Mouse (Mus musculus) retina, postnatal 7 days (tissue): ENCODE results near the gene Egf.
"Not testable (repeated sequence)": the region's sequence is repeated elsewhere in the genome, so short reads cannot be mapped to it uniquely, and the experiment has no call there.

Experiments used
- DNase-seq: peaks from one replicate; pipeline ENCODE4 v3.0.0-alpha.2; 2012; ENCODE audit warnings: low read depth, low spot score

Gene Egf

DNA sequence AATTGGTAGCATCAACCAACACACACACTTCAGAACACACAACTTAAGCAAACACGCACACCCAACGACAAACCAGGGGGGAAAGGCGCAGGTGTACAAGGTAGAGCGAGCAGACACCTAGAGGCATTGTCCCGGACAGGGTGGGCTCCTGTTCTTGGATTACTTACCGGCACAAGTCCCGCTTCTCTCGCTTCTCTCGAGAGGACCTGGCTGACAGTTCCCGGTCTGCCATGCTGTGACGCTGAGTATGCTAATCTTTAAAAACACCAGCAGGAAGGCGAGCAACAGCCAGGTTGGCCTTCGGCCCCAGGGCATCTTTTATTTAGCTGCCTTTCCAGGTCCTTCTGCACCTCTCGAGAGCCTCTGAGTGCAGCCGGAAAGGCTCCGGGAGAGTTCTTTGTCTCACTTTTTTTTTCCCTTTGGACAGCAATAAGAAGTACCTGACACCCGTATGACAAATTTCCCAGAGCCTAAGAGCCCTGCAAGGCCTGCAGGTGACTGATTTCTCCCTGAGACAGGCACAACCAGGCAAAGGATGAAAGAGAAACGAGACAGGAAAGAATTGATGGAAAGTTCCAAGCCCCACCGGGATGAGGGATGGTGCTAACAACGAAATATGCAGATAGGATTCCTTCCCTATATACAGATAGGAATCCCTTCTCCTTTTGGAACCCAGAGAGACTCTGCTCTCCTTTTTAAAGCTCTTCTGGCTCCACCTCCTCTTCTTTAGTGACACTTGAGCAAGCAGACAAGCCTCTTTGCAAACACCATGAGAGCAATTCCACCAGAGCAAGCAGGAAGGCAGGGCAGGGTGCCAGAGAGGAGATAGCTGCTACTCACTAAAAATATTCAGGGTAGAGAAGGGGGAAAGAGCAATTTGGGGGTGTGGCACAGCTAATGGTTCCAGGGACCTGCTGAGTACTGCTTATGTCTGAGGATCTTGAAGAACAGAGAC, at the start of gene Egf:
Gene Egf (minus strand): TSS at position 667 of the 955 bp plus-strand sequence.
- no peak for DNase-seq

DNA sequence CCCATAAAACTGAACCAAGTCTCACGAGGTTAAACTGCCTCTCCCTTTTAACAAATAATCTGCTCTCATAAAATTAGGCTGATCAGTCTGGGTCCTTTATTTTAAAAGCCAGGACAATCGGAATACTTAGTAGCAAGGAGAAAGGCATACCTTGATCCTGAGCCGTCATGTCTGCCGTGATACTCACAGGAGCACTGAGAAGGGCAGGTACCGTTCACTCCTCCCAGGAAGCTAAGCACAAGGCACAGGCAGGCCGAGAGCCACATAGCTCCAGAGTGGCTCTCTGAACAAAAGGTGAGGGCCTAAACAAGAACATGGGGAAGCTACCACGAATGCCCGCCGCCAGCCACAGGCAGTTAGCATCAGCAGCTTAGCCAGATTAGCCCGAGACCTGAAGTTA, 48.6 kb upstream of the Egf start, which contains the start of gene Lrit3:
Gene Lrit3 (minus strand): TSS at position 266 of the 400 bp plus-strand sequence.
- DNase-seq = no peak

DNA sequence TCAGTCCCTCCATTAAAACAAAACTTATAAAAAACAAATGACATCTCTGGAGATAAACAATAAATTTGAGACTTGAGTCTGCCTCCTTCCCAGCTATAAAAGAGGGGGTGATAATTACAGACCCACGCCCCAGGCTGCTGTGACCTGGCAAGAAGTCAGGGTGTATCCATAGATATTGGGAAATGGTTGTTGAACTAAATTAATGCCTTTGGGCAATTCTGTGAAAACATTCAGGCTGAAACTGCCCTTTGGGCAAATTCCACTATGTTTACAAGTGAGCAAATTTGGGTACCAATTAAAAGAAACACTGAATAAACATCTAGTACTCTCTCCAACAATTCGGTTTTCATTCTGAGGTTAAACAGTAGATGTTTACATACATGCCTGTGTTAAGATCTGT, 43.9 kb upstream of the Egf start:
- no peak for DNase-seq

DNA sequence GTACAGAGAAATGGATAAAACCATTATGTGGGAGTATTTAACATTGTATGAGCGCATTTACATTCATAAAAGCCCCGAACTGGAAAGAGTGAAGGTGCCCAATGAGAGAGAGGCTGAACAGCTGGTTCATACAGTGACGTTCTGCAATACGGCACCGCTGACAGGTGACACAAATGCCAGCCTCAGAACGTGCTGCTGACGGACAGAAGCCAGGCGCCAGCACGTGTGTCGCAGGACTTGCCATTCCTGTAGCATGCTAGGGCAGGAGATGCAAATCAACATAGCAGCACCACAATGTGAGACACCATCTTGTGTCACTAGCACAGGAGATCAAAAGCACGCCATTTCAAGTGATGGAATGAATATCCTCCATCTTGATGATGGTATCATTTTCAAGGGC, 43.4 kb upstream of the Egf start:
- no peak for DNase-seq

DNA sequence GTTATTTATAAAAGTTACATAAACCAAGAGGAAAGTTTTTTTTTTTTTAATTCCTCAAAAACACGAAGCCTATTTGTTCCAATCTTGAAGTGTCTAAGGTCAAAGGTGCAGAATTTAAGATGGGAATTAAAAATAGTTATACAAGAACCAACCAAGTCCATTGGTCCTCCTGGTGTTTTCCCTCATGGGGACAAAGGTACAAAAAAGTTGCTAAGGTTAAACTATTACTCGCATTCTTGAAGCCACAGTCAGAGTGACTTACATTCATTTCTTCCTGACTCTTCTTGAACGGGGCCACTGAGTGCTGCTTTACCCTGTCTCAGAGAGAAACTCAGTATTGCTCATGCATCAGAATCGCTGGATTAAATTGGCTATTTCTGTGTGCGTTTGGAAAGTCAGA, 42.2 kb upstream of the Egf start:
- DNase-seq = no peak

DNA sequence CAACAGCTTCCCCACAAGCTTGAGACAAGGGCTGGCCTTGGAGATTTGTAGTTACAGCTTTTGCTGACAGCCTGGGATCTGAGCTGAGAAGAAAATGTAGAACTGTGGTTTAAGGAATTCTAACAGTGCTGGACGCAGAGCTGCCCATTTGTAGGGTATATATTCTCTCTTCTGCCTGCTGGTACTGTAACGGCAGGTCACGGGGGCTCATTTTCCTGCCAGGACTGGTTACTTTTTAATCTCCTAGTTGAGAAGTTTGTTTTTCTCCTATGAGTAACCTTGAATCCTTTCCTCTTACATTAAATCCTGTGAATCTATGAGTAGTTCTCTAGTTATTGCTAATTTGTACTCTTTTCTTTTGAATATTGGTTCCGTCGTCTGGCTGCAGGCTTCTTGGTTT, 38.7 kb upstream of the Egf start:
- no peak for DNase-seq

DNA sequence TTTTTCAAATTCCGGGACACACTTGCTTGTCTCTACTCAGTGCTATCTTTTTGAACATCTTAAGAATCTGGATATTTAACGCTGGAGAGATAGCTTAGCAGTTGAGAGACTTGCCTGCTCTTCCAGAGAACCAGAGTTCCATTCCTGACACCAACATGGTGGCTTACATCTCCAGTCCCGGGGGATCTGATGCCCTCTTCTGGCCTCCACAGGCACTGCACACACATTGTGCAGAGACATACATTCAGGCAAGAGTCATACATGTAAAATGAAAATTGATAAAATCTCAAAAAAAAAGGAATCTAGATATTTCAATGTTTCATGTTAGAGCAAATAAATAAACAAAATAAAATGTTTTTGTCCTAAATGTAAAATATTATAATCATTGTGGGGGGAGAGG, 27.6 kb upstream of the Egf start:
- no peak for DNase-seq

DNA sequence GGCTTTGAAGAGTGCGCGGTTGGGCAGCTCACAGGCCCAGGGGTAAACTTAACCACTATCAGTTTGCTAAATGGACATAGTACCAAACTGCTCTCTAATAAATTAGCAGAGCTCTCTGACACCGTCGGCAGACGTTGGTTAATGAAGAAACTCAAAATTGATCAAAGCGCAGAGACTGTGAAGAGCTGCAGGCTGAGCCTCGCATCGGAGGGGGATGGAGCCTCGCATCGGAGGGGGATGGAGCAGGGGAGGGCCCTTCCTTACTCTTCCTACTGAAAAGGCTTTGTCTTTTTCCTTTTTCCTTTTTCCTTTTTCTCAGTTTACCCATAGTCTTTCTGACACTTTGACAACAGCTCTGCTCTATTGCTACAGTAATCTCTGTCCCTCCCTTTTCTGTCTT, 26.3 kb upstream of the Egf start:
- no peak for DNase-seq

DNA sequence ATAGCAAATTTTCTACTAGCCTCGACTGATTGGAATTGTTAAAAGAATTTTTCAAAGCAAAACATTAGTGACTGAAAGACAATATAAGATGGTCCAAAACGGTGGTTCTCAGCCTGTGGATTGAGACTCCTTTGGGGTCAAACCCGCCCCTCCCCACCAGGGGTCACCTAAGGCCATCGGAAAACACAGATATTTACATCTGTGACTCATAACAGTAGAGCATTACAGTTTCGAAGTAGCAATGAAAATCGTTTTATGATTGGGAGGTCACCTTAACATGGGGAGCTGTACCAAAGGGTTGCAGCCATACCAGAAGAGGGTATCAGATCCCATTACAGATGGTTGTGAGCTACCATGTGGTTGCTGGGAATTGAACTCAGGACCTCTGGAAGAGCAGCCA, 16.1 kb upstream of the Egf start:
- no peak for DNase-seq

DNA sequence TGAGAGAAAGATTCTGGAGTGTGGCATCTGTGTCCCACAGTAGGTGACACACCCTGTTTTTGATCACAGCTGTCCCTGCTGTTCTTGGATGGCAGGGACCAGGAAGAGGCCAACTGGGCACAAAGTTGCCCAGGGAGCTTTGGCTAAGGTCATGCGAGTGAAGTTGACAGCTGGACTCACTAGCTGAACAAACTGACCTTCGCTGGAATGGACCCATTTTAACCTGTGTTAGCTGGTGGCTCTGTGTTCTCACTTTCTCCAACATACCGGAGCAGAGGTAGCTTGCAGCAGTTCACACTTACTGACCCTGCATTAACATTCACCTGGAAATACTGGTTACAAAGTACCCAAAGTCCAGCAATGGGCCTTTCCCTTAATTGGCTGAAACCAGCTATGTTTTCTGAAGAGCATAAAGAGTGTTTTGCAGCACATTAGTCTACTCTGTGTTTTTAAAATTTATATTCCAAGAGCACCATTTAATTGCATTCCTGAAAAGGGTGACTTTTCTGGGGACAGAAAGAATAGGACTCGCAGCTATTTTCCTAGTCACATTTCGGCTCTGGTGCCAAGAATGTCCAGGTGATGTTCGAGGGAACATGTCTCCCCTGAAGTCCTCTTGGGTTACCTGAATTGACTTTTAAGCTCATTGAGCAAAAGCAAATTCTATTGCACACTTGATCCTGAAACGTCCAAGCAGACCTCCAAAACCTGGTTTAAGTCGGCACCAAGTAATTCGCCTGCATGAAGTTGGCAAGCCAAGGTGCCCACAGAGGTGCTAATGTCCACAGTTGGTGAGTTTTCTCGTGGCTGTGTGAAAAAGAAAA, 12.1 kb upstream of the Egf start:
- DNase-seq = no peak

DNA sequence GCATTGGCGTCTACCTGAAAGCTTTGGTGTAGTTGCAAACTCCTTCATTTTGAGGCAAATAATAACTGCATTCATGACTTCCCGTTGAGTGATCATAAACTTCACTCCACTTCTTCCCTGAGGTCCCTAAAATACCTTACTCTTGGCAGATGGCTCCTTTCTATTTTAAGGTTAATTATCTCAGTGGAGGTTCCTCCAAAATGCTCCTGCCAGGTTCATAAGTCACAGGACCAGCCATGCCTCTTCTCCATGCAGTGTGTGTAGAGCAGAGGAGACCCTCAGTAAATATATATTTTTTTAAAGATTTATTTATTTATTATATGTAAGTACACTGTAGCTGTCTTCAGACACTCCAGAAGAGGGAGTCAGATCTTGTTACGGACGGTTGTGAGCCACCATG, 11.0 kb upstream of the Egf start:
- no peak for DNase-seq

DNA sequence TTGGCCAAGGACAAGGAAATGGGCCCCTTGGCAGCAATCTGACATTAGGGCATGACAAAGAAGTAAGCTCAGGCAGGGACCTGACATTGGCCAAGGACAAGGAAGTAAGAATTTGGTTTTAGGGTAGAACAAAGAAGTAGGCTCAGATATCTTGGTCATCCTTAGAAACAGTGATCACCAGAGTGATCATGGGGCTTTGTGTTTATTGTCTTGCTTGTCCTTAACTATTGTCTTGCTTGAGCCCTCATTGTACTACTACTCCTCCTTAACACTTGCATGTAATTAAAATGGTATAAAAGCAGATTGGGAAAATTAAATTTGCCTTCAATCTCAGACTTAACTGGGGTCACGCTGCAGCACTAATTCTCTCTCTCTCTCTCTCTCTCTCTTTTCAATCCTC, 2.5 kb upstream of the Egf start:
- DNase-seq = not testable (repeated sequence)

DNA sequence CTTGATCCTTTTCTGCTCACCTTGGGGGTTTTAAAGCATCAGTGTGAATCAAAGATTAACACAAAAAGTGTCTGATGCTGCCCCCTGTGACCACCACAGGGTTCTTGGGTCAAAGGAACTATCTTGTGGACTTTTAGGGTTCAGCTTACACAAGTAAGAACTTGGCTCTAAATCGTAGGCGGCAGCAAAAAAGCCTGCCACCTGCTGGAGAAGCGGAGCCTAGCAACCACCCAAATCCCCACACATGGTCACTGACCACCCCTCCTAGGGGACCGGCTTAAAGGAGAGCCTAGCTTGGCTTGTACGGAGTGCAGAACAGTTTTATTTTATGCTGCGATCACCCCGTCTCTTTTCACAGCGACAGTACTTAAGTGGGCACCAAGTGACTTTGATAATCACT, 10.3 kb downstream of the Egf start:
- peak; percentile 11 for DNase-seq

DNA sequence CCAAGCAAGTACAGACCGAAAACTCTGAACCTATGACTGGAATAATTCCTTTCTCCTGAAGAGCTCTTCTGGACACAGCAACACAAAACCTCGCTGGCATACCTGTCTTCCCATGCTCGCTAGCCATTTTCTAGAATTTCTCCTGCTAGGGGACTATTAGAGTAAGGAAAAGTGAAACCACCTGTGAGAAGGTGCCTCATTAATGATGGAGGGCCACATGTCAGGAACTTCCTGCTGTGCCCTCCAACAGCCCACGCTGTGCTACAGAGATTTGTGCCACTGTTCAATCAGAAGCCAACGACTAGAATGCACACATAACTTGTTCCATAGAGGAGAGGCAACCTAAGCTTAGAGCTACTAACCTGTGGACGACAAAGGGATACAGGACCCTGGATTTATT, 12.3 kb downstream of the Egf start:
- DNase-seq = no peak

DNA sequence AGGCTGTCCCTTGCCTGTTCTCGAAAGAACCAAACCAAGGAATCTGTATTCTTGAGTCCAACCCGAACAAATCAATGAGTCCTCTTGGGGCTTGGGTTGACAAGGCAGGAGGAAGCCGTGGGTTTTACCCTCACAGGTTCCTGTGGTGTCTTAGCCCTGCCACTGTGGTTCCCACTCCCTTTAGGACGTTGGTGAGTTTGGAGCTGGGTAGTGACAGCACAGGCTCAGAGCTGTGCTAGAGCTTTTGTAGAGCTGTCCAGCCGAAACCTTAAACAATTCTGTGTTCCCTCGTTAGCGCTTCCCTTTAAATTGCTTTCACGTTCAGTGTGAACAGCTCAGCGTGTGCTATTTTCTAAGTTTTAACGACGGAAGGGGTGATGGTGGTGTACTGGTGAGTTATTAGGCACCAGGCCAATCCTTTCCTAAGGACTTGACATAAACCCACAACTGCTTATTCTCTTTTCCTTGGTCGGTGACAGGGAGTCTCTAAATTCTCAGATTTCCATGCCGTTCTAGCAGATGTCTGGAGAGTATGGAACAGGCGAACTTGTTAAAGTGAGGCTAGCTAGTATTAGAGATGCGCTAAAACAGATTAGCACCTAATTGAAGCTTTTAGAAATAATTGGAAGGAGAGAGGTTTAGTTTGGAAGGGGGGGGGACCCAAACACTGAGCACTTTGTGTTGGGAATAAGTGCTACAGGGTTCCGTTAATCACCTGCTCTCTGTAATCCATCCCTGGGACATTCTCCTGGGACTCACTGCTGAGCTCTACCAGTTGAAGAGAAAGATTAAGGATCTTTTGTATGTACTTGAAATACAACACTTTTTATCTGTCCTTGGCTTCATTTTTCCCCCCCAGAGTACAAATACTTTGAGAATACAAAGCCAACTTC, 16.6 kb downstream of the Egf start:
- DNase-seq = no peak

DNA sequence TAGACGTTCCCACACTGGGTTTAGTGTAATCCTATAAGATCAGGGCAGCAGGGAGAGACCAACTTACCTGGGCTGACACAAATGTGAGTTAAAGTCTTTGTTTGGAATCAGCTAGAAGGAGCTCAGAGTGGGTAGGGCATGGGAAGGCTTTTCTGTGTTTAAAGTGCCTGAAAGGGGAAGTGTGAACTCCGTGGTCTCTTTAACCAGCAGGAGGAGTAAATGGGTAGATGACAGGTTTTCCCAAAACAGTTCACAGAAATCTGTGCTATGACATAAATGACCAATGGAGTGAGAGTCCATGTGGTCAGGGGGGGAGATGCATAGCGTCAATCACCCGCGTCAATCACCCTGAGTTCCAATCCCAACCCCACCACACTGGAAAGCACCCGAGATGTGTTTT, 23.5 kb downstream of the Egf start:
- no peak for DNase-seq

DNA sequence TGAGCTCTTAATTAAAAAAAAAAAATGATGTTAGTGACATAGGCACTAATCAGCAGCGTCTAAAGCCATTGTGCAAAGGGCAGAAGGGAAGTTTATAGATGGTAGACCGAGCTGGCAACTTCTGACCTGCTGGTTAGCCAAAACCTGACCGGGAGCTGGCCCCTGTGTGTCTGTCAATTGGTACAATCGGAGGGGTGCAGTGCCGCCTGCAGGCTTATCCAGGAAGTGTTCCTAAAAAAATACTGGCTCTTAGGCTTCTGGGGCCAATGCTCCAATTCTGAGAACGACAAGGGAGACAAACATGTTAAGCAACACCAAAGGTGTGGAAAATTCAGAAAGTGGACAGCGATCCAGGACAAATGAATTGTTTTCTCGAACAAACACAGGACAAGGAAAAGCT, 24.7 kb downstream of the Egf start:
- DNase-seq = peak; percentile 6

DNA sequence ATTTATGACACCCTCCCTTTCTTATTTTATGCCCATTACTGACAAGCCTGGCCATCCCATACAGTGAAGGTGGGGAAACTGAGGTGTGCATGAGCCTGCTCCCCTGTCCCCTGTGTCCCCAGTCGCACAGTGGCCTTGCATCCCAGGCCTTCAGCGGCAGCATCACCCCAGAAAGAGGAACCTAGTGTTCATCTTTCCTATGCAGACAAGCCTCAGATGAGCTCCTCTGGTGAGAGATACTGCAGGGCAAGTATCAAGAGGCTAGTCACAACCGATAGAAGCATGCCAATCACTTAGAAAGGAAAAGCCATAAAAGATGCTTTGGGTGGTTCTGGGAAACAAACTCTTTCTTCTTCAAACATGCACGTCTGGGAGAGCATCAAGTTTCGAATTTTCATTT, 25.2 kb downstream of the Egf start:
- DNase-seq = no peak

DNA sequence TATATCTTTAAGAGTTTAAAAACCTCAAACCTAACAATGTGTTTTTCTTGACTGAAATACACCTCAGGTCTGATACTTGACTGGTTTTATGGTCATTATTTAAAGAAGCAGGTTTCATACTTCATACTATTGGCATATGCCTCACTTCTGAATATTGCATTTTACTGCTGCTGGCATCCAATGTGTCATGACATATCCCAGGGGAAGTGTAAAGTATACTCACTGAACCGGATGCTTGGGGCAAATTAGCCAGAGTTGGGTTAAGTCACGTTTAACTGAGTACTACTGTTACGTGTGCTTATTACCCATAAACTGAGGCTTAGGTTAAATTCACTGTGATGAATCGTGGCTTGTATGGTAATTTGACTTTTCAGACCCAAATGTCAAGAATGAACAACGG, 29.5 kb downstream of the Egf start:
- no peak for DNase-seq

DNA sequence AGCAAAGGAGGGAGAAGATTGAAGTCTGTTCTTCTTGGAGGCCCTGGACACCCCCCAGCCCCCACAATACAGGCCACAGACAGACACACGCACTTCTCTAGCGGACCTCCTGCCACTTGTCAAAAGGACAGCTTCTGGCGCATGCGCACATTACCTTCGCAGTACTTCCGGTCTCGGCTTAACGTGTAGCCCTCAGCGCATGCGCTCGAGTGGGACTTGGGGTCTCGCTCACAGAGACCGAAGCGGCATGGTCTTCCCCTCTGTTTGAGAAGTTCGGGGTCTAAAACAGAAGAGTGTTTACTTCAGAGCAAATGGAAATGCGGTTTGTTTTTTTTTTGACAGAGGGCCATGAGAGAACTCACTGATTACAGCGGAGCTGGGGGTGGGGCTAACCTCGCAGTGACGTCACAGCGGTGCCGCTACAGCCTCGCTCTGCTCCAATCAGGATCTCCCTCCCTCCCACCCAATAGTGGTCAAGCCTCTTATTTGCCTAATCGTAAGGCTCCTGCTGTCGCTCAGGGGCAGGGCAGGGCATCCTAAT, 30.1 kb downstream of the Egf start:
- DNase-seq = peak; percentile 95

DNA sequence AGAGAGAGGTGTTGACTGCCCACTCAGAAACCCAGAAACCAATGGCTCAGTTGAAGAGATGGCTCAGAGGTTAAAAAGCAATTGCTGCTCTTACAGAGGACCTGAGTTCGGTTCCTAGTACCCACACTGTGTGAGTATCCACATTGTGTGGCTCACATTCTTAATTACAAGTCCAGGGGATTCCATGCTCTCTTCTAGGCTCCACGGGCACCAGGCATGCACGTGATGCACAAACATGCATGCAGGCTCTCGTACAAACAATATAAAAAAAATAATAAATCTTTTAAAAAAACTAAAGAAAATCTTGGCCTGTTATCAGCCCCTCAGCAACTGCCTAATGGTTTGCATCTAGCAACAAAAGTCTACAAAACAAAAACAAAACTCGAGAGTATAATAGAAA, 30.6 kb downstream of the Egf start:
- no peak for DNase-seq
